Mouse (Mus musculus) testis, postnatal 14 days (tissue): ENCODE data around the gene Mymx.

ENCODE experiments used
- DNase-seq: peaks from one replicate; pipeline ENCODE4 v3.0.0; 2021; ENCODE audit warnings: low spot score

The Mymx gene

DNA sequence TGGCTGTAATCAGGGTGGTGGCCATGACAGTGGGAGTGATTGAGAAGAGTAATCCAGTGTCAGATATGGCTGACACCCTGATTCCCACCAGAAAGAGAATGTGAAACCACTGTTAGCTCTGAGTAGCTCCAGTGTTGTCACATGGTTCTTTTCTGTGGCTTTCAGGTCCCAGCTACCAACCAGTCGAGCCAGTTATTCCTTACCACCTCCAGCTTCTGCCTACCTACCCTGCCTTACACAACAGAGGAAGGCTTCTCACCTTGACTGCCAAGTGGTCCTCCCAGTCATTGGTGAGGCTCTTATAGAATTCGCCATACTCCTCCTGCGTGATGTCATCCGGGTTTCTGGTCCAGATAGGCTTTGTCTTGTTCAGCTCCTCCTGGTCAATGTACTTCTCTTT lies 31.9 kb downstream of the Mymx start:
- DNase-seq, result no peak

DNA sequence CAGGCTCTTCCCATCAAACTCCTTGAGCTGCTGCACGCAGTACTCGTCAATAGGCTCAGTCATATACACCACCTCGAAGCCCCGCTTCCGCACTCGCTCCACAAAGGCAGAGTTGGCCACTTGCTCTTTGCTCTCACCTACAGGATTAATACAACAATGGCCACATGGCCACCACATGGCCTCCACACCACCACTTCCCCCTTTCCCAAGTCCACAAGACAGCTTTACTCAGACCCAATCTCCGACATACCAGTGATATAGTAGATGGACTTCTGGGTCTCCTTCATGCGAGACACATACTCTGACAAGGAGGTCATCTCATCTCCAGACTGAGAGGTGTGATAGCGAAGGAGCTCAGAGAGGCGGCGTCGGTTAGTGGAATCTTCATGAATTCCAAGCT lies 32.9 kb downstream of the Mymx start:
- no peak for DNase-seq

DNA sequence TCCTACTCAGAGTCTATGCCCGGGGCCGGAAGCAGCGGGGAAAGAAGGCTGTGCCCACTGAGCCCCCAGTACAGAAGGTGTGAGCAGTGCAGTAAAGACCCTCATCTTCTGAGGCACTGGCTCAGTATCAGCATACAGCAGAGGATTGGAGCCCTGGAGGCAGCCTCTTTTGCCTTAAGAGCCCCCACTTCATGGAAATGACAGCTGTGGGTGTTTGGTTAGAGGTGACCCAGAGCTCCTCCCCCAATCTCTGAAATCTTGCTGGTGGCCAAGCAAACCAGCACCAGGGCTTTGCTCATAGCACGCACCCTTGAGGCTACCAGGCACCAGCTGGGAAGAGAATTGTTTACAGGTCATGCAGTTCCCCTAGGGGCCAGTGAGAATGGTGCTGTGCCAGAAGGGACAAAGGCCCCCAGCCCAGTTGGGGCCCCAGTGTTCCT lies 34.7 kb downstream of the Mymx start:
- DNase-seq, result no peak

DNA sequence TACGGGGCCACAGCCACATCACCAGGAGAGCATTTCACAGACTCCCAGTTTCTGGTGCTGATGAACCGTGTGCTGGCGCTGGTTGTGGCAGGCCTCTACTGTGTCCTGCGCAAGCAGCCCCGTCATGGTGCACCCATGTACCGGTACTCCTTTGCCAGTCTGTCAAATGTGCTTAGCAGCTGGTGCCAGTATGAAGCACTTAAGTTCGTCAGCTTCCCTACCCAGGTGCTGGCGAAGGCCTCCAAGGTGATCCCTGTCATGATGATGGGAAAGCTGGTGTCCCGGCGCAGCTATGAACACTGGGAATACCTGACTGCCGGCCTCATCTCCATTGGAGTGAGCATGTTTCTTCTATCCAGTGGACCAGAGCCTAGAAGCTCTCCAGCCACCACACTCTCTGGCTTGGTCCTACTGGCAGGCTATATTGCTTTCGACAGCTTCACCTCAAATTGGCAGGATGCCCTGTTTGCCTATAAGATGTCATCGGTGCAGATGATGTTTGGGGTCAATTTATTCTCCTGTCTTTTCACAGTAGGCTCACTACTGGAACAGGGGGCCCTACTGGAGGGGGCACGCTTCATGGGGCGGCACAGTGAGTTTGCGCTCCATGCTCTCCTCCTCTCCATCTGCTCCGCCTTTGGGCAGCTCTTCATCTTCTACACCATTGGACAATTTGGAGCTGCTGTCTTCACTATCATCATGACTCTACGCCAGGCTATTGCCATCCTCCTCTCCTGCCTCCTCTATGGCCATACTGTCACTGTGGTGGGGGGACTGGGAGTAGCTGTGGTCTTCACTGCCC lies 35.3 kb downstream of the Mymx start:
- DNase-seq, result no peak

DNA sequence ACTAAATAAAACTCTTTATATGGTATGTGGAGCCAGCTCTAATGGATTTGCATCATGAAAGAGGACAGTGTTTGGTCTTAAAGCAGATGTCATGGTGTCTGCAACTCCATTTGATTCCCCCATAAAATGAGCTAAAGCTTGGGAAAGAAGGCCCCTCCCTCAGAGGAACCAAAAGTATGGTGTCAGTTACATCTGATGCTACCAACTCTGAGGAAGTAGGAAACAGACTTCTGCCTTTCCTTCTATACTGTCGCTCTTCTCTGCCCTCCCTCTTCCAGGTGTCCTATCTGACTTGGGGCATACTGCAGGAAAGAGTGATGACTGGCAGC lies 35.9 kb downstream of the Mymx start:
- no peak for DNase-seq

DNA sequence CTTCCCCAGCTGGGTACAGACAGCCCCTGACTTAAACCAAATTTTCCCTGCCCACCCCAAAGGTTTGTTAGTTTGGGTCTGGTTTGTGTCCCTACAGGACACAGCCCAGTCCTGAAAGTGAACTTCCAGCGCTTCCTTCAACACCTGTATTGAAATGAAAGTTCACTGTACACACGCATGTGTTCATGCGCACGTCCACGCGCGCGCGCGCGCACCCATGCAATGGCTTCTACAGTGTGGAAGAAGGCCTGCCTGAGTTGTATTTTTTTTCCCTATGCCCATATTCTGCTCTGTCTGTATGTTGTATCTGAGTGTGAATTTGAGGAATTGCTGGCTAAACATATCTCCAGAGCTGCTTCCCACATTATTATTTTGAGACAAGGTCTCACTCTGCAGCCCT lies 36.8 kb downstream of the Mymx start:
- no peak for DNase-seq

DNA sequence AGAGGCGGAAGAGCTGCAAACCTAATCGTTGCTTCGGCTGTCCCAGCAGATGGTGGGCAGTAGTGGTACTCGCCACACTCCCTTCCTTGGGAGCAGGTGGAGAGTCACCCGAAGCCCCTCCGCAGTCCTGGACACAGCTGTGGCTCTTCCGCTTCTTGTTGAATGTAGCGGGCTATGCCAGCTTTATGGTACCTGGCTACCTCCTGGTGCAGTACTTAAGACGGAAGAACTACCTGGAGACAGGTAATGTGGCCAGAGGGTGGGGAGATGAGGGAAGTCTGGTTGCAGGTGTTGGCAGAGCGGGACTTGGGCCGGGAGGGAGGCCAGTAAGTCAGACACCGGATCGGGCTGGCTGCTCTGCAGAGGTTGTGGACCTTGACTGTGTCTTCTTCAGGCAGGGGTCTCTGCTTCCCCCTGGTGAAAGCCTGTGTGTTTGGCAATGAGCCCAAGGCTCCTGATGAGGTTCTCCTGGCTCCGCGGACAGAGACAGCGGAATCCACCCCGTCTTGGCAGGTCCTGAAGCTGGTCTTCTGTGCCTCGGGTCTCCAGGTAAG lies 37.3 kb downstream of the Mymx start:
- no peak for DNase-seq

DNA sequence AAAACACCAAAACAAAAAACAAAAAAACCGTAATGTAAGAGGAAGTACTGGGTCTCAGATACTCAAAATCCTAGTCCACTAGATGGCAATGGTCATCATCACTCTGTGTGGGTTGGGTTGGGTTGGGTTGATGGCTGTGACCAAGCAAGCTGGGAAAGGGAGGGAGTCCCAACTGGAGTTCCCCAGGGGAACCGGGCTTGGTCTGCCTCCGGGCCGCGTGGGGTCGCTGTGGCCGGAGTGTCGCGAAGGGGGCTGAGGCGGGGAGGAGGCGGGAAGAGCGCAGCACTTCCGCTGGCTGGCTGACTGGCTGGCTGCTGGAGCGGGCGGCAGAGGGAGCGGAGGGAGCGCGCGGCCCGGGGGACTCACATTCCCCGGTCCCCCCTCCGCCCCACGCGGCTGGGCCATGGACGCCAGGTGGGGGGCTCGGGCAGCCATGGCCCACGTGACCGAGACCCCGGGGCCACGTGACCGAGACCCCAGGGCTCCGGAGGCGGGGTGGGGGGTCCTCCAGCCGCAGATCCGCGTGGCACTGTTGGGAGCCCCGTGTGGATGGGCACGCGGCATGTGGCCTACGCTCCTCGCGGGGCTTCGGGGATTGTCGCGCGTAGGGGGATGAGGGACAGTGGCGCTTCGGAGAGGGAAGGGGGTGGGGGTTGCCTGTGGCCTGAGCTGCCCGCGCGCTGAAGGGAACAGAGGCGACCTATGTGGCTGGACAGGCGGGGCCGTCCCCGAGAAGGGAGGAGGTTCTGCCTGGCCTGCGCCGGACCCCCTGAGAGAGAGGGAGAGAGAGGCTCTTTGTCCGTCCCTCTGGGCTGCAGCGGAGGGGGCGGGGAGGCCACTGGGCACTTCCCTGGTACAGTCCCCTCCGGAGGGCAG lies 38.0 kb downstream of the Mymx start, which contains the start of gene Slc35b2:
Gene Slc35b2 (plus strand): TSS at position 220 of the 876 bp plus-strand sequence.
- peak; percentile 91 for DNase-seq

DNA sequence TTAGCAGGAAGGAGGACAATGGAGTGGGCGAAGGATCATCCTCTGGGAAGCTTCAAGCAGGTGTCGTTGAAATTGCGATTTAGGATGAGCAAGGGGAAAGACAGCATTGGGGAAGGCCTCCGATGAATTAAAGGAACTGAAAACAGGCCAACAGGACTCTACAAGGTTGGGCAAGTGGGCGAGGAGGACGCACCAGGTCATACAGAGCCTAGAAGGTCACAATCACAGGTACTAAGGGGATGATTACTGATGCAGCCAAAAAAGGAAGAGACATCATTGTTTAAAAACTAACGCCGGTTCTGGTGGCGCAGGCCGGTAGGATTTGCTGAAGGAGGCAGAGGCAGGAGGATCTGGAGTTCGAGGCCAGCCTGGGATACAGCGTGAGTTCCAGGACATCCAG lies 38.7 kb downstream of the Mymx start:
- DNase-seq, result no peak

DNA sequence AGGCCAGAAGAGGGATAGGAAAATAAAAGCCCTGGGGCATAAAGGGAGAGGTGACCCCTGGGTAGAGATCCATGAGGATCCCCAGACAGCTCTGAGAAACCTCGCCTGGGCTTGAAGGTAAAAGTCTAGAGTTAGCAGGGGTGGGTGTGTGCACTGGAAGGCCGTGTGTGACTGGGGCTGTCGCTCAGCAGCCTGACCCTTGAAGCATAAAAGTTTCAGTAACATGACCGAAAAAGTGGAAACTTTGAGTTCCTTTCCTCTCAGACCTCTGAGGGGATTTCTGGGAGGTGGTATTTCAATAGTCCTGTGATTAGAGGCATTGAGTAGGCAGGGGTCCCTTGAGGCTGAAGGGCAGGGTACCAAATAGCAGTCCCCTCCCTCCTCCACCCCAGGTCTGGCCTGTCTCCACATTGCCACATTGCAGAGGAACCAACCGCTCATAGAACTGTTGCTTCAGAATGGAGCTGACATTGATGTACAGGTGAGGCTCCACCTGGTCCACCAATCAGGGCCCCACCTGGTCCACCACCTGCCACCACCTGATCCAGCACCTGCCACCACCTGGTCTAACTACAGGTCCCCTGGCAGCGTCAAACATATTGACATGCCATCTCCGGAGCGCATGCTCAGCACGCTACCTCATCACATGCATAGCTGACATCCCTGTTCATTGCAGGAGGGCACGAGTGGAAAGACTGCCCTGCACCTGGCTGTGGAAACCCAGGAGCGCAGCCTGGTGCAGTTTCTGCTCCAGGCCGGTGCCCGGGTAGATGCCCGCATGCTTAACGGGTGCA lies 42.0 kb downstream of the Mymx start:
- DNase-seq, result no peak

DNA sequence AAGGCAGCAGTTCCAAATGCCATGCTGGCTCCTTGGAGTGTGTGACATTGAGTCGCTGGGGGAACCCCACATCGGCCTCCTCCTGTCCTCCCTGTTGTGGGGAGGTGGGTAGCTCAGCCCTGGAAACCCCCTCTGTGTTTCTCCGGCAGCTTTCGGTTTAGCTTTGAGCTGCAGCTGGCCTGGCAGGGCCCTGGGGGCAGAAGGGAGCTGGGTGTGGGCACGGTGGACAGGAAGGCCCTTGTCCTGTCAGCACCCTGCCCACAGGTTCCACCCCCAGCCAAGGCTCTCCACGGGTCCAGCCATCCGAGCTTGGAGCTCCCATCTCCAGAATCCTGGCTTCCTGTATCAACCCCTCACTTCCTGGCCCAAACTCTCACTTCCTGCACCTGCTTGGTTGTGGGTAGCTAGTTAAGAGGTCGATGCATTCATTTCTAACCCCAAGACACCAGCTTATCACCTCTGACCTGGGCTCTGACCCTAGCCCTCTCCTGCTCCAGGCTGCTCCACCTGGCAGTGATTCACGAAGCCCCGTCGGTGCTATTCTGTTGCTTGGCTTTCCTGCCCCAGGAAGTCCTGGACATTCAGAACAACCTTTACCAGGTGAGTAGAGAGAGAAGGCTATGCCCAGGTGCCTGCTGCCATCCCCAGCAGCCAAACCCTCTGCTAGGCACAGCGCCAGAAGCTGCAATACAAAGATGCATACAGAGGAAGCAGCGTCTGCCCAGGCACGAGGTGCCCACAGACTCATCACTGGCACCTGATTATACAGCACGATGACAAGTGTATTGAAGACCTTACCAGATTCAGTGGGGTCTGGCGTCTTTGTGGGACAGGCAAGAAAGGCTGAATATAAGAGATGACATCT lies 43.7 kb downstream of the Mymx start:
- no peak for DNase-seq

DNA sequence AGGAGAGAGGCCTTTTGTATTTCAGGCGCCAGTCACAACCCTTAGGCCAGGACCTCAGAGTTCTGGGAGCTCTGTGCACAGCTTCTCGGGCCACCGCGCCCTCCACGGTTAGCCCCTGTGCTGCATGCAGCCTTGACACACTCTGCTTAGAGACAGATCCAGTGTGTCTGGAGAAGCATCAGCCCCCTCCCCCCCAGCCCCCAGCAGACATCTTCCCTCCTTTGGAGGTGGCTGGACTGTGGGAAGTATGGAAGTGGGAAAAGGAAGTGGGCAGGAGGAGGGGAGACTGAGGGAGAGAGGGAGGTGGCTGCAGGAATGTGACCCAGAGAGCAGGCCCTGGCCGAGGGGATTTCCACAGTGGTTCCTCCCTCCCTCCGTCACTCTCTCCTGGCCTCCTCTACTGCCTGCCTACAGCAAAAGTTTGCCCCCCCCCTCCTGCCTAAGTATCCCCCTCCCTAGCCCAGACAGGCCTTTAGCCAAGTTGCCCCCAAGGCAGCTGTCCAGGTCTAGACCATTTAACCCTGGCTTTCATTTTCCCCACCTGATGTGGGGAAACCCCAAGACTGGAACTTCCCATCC lies 44.6 kb downstream of the Mymx start:
- DNase-seq, result no peak

DNA sequence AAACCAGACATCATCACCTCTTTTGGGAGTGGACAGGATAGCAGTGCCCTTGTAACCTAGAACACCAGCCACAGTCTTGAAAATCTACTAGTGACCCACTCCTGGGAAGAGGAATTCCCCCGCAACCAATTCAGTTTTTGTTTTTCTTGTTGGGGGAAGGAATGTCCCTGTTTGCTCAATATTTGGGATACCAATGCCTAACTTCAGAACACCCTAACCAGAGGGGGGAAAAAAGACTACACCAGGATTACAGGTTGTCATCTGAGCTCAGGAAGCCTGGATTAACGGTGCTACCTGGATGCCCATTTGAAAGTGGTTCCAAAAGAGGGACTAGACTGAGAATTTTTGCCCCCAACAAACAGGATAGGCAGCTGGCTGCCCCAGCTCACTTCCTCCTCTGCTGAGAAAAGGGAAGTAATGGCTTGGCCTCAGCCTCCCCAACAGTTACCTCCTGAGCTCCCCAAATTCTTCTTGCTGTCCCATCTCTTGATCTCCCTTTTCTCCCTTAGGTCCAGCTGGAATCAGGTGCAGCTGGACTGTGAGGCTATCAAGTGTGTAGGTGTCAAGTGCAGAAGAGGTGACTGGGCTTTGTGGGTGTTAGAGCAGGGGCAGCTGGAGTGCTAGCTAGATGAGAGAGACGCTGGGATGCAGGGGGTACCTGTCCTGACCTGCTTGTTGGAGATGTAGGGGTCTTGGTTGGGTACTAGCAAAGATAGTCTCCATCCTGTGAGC lies 45.2 kb downstream of the Mymx start:
- DNase-seq, result no peak

DNA sequence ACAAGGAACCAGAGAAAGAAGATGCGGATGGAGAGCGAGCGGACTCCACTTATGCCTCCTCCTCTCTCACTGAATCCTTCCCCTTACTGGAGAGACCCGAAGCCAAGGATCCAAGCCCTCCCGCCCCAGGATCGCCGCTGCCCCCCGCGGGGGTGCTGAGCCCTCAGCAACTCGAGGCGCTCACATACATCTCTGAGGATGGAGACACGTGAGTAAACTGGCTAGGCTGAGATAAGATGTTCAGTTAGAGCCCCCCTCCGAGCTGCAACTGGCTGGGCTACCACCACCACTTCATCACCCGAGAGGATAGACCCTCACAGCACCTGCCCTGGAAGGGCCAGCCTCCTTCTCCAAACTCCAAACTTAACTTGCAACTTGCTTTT lies 45.8 kb downstream of the Mymx start:
- DNase-seq, result no peak

DNA sequence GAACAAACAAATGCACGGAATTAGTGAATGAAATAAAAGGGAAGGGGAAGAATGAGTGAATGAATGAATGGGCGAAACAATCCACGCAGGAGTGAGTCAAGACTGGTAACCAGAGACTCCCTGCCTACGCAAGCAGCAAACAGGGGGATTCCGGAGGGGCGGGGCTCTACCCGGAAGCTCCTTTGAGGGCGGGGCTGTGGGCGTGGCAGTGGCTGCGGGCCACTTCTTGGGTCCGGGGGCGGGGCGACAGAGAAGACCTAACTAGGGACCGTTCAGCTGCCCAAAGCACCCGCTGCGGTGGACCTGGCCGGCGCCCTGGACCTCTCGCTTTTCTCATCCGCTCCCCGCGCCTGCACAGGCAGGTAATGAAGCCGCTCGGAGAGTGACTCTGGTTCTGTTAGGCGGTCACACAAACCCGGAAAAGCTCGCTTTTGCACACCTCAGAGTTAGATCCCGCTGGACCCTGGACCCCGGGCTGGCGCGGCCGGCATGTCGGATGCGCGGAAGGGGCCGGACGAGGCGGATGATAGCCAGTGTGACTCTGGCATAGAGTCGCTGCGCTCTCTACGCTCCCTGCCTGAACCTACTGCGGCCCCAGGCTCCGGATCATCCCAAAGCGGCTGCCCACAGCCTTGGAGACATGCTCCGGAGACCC lies 46.3 kb downstream of the Mymx start, which contains the start of gene Nfkbie:
Gene Nfkbie (plus strand): TSS at position 252 of the 655 bp plus-strand sequence.
- peak; percentile 92 for DNase-seq

DNA sequence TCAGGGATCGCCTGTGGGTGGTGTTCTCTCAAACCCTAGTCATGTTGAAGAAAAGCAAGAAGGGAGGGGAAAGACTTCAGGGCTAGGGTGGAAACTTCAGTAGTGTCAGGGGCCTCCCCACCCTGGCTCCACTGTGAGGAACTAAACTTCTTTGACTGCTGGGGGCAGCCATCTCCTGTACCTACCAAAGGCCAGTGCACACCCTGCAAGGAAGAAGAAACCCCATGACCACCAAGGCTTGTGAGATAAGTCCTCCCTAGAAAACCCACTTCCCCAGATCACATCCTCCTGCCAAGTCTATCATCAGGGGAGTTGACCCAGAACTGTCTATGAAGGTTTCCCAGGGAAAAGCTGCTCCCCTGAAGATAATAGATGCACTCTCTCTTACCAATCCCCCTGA lies 47.5 kb downstream of the Mymx start:
- no peak for DNase-seq

DNA sequence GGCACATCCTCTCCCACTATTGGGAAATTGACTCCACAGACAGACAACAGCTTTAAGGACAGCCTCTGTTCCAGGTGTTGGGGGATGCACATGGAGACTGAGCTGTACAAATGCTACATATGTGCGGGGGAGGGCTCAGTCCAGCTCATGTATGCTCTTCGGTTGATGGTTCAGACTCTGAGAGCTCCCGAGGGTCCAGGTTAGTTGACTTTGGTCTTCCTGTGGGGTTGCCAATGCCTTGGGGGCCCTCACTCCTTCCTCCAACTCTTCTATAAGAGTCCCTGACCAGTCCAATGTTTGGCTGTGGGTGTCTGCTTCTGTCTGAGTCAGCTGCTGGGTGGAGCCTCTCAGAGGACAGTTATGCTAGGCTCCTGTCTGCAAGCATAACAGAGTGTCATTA lies 48.8 kb downstream of the Mymx start:
- no peak for DNase-seq

DNA sequence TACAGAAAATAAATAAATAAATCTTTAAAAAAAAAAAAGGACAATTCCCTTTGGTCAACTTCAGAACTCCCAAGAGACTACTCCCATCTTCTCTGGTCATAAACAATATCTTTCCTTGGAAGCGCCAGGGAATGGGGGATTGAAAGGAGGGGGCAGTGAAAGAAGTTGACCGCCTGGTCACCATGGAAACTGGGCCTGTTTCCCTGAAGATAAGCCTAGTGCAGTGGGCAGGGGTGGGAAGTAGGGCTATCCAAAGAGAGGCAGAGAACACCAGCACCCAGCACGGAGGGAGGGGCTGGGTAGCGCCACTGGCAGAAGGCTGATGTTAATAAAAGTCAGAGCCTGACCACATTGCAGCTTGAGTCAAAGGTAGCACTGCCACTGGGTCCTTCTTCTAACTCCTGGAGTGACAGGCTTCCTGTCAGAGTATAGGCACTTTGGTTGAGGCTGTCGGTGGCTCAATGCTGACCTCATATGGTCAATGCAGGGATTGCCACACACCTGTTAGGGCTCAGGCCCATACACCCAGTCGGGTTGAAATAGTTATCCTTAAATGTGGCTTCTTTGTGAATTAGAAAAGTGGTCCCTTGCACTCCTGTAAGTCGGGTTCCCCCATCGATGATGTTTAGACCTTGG lies 50.0 kb downstream of the Mymx start:
- DNase-seq, result no peak

DNA sequence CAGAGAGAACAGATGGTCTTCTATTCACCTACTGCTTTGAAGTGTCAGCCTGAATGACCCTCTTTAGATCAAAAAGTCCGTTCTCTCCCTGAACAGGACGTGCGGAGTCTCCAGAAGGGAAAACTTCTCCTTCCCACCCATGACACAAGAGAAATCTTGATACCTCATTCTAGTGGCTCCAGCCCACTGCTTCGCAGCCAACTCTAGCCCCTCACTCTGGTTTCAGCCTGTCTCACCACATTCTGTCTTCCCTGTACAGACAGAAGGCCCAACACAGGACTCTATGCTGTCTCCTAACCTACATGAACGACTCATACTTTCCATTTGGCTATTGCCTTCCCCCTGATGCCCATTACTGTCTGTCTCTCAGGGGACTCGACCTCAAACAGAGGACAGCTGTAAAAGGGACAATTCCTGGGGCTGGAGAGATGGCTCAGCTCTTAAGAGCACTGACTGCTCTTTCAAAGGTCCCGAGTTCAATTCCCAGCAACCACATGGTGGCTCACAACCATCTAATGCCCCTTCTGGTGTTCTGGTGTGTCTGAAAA lies 50.6 kb downstream of the Mymx start:
- DNase-seq, result no peak
